ENCODE assay signal across 8 mouse cellular contexts in the genomic region with DNA sequence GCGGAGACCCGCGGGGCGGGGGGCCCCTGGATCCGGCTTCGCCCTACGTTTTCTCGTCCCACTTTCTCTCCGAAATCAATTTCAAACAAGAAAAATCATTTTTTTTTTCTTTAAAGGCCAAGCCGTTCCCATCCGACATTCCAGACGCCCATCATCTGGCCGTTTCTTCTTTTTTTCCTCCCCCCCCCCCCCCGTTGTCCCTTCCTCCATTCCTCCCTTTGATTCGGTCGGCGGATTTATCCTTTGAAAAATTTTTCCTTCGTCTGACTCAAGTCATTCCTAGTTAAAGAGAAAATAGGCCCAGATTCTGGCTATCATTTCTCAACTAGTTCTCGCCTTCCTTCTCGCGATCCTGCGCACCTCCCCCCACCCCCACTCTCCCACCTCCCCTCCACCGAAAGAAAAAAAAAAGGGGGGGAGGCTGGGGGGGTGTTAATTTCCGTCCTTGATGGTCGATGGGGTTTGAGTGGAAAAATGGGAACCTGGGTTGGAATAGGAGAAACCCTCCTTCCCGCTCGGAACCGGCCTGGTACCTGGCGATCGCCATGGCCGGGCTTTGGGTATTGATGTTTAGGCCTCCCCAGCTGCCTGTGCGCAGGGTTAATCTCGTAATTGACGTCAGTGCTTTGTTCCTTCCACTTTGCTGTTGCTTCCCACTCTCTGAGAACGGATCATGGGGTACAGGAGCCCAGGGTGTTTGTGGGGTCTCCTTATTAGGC. TPM values are rescaled to one million over a fixed set of nuclear protein-coding genes. Genes with fewer than 3 reads are reported as not detected.
A peak's percentile ranks its signal among the peaks of the same experiment; 100 is the strongest.
DNase-seq lines count a peak whose midpoint lies in the region; ATAC-seq lines count a peak whose summit lies in the region.

No protein-coding gene starts in this region.

- intact Hi-C loops in left cerebral cortex, postnatal 25 days (cut with DNase I) = loop anchor here (2.0 kb wide), 1 partner anchor 51 kb away; a partner anchor contains a TSS

- peak; percentile 22 for ATAC-seq in activated CD4-positive, CD25-positive, alpha-beta regulatory T cell, adult 4 months
- ATAC-seq in inflammation-experienced regulatory T-cells, adult 6 months = peak; percentile 9
- peak; percentile 36; the same call in 1 of the 2 replicates for ATAC-seq in megakaryocyte-erythroid progenitor cell, adult 5-6 weeks (replicated peaks; ENCODE audit: low FRiP score, low TSS enrichment, poor library complexity, severe bottlenecking)
- no peak for ATAC-seq in erythroid progenitor cell, adult 5-6 weeks (replicated peaks; ENCODE audit: low FRiP score, poor library complexity, severe bottlenecking)

- peak; percentile 35 to 47 for DNase-seq in cerebellum, postnatal 36 days
- peak; percentile 36 for DNase-seq in gastrocnemius, postnatal 10 days
- peak; percentile 54 to 58 for DNase-seq in left cerebral cortex, postnatal 25 days (ENCODE audit: low spot score in 2 of 2)
- peak; percentile 48 for DNase-seq in right cerebral cortex, postnatal 14 days

RNA-seq across cellular contexts. Expression of a gene that starts 0.8 kb away (rescaled TPM):
- 10 to 100 TPM in 1 of 2 experiments, 1 to 10 TPM in 1; 9.6 to 16.4 TPM for polyA plus RNA-seq in activated CD4-positive, CD25-positive, alpha-beta regulatory T cell, adult 4 months (2017; shearing (Covaris generic))
- 100 to 1,000 TPM; 114 to 129 TPM for total RNA-seq in gastrocnemius, postnatal 10 days (2021)
- 10 to 100 TPM; 11.3 to 18.2 (median 14.1) TPM for polyA plus RNA-seq in inflammation-experienced regulatory T-cells, adult 6 months (2017; shearing (Covaris generic))
- 100 to 1,000 TPM; 179 to 194 TPM for total RNA-seq in left cerebral cortex, postnatal 25 days (2021)
- total RNA-seq in megakaryocyte-erythroid progenitor cell, adult 5-6 weeks (2014; fragmentation: Nextera tagmentation) = 55.8 and 78.3 TPM in 2 replicates
- 39.1 and 45.0 TPM in 2 replicates for total RNA-seq in megakaryocyte-erythroid progenitor cell, adult 5-6 weeks (2017)
- total RNA-seq in erythroid progenitor cell, adult 5-6 weeks (2015; ENCODE audit: low replicate concordance) = 23.9 and 67.4 TPM in 2 replicates
- 20.7 and 27.0 TPM in 2 replicates for total RNA-seq in erythroid progenitor cell, adult 5-6 weeks (2017; ENCODE audit: low replicate concordance)

RNA-seq across cellular contexts. Expression of a gene that starts 26.9 kb away (rescaled TPM):
- 10 to 100 TPM; 25.2 to 27.5 TPM for polyA plus RNA-seq in activated CD4-positive, CD25-positive, alpha-beta regulatory T cell, adult 4 months (2017; shearing (Covaris generic))
- 1 to 10 TPM; 9.4 to 10.0 TPM for total RNA-seq in gastrocnemius, postnatal 10 days (2021)
- 10 to 100 TPM; 29.3 to 29.9 (median 29.4) TPM for polyA plus RNA-seq in inflammation-experienced regulatory T-cells, adult 6 months (2017; shearing (Covaris generic))
- total RNA-seq in left cerebral cortex, postnatal 25 days (2021) = 10 to 100 TPM; 13.2 to 15.7 TPM
- 14.9 and 27.5 TPM in 2 replicates for total RNA-seq in megakaryocyte-erythroid progenitor cell, adult 5-6 weeks (2014; fragmentation: Nextera tagmentation)
- 3.8 and 8.7 TPM in 2 replicates for total RNA-seq in megakaryocyte-erythroid progenitor cell, adult 5-6 weeks (2017)
- 4.7 and 19.3 TPM in 2 replicates for total RNA-seq in erythroid progenitor cell, adult 5-6 weeks (2015; ENCODE audit: low replicate concordance)
- 0.39 and 4.0 TPM in 2 replicates for total RNA-seq in erythroid progenitor cell, adult 5-6 weeks (2017; ENCODE audit: low replicate concordance)

RNA-seq across cellular contexts. Expression of a gene that starts 51.1 kb away (rescaled TPM):
- 10 to 100 TPM; 22.3 to 33.7 TPM for polyA plus RNA-seq in activated CD4-positive, CD25-positive, alpha-beta regulatory T cell, adult 4 months (2017; shearing (Covaris generic))
- total RNA-seq in gastrocnemius, postnatal 10 days (2021) = 100 to 1,000 TPM; 115 to 122 TPM
- 10 to 100 TPM; 30.1 to 36.3 (median 35.3) TPM for polyA plus RNA-seq in inflammation-experienced regulatory T-cells, adult 6 months (2017; shearing (Covaris generic))
- total RNA-seq in left cerebral cortex, postnatal 25 days (2021) = 100 to 1,000 TPM; 178 to 182 TPM
- total RNA-seq in megakaryocyte-erythroid progenitor cell, adult 5-6 weeks (2014; fragmentation: Nextera tagmentation) = 114 and 126 TPM in 2 replicates
- total RNA-seq in megakaryocyte-erythroid progenitor cell, adult 5-6 weeks (2017) = 598 and 714 TPM in 2 replicates
- total RNA-seq in erythroid progenitor cell, adult 5-6 weeks (2015; ENCODE audit: low replicate concordance) = 36.5 and 48.7 TPM in 2 replicates
- total RNA-seq in erythroid progenitor cell, adult 5-6 weeks (2017; ENCODE audit: low replicate concordance) = 101 and 152 TPM in 2 replicates
